Mouse (Mus musculus) bone marrow, adult 2 months (tissue): Measurements from ENCODE around the gene Gm49369. TPM values are rescaled to one million over a fixed set of nuclear protein-coding genes. Genes with fewer than 3 reads are reported as not detected.
A peak's percentile ranks its signal among the peaks of the same experiment; 100 is the strongest.

ENCODE experiments used
- H3K27ac ChIP-seq: fragments of 200-500 bp; 2 replicates; pipeline ENCODE4 v1.5.1; 2012; ENCODE audit warnings: low read depth, mild to moderate bottlenecking, control low read depth, inconsistent platforms, low read length; ENCODE audit not compliant: control insufficient read depth, poor library complexity, insufficient read depth
- H3K4me1 ChIP-seq: fragments of 200-500 bp; 2 replicates; pipeline ENCODE4 v1.6.1; 2011; ENCODE audit warnings: low read length; ENCODE audit not compliant: control insufficient read depth, insufficient read depth
- H3K4me3 ChIP-seq: fragments of 200-500 bp; replicated peaks from 2 replicates; pipeline ENCODE3; 2011; ENCODE audit warnings: mild to moderate bottlenecking, low read depth, low read length, control low read depth; ENCODE audit not compliant: control insufficient read depth
- CTCF ChIP-seq: fragments of 200-500 bp; IDR thresholded peaks from 2 replicates; pipeline ENCODE4 v1.5.1; 2011; ENCODE audit warnings: low read length, control low read depth; ENCODE audit not compliant: control insufficient read depth, insufficient read depth
- POLR2A ChIP-seq: fragments of 200-500 bp; IDR thresholded peaks from 2 replicates; pipeline ENCODE4 v1.6.1; 2011; ENCODE audit warnings: low read depth, mild to moderate bottlenecking, control low read depth, low read length, borderline replicate concordance; ENCODE audit not compliant: control insufficient read depth
- WGBS: fragments of 180-500 bp; shearing (Covaris S2); methylation state at CpG from one replicate; pipeline ENCODE4 v1.1.7; 2018; 5-methylcytosine and 5-hydroxymethylcytosine counted together
- polyA plus RNA-seq: library from polyadenylated mRNA; stranded (reverse); fragments of >200 nt; gene quantifications from 2 replicates; pipeline ENCODE4 v1.2.4, GENCODE M21; 2011; ENCODE audit warnings: low replicate concordance; ENCODE audit not compliant: missing spikeins, insufficient read depth, insufficient read length

Gm49369 gene
- polyA plus RNA-seq, 1 experiment = not detected

GRCm38 (mm10) chr7:142371768-142372661, 10.5 kb downstream of the Gm49369 start:
- Histone ChIP-seq H3K4me3 (peak overlapping the region; percentile 64), H3K4me1 (peaks cover 4% of the 10 kb centered on the region), H3K27ac (peak overlapping the region; percentile 30; the same call in 1 of the 2 replicates)
- TF ChIP-seq CTCF (no peak), POLR2A (no peak)
- WGBS = 6% methylated on average over 64 of the region's 64 CpGs

GRCm38 (mm10) chr7:142371398-142371767, 11.1 kb downstream of the Gm49369 start:
- TF ChIP-seq POLR2A (no peak), CTCF (no peak)
- Histone ChIP-seq H3K4me1 (peaks cover 4% of the 10 kb centered on the region), H3K4me3 (peak overlapping the region; percentile 64), H3K27ac (peak overlapping the region; percentile 30; the same call in 1 of the 2 replicates)
- 36% methylated on average over 11 of the region's 11 CpGs for WGBS

- Histone ChIP-seq H3K4me3 (no peak overlapping the region), H3K27ac (no peak overlapping the region), H3K4me1 (peaks cover 4% of the 10 kb centered on the region)
- TF ChIP-seq CTCF (no peak), POLR2A (no peak)
- 89% methylated on average over 18 of the region's 18 CpGs for WGBS
Observed at GRCm38 (mm10) chr7:142370937-142371336, 11.5 kb downstream of the Gm49369 start.

GRCm38 (mm10) chr7:142369820-142370219, 12.6 kb downstream of the Gm49369 start:
- 62% methylated on average over 6 of the region's 6 CpGs for WGBS
- peaks cover 4% of the 10 kb centered on the region for H3K4me1 ChIP-seq
- peak overlapping the region; percentile 16; the same call in 1 of the 2 replicates for H3K27ac ChIP-seq
- no peak for TF ChIP-seq CTCF
- TF ChIP-seq POLR2A = no peak
- H3K4me3 ChIP-seq = no peak overlapping the region

- TF ChIP-seq CTCF (no peak), POLR2A (no peak)
Observed at GRCm38 (mm10) chr7:142368856-142369255, 13.6 kb downstream of the Gm49369 start.

GRCm38 (mm10) chr7:142363107-142363506, 19.4 kb downstream of the Gm49369 start:
- Histone ChIP-seq H3K4me3 (no peak overlapping the region), H3K27ac (no peak overlapping the region), H3K4me1 (peaks cover 4% of the 10 kb centered on the region; the same call in 1 of the 2 replicates)
- no peak for TF ChIP-seq POLR2A
- TF ChIP-seq CTCF = no peak
- 67% methylated on average over 4 of the region's 4 CpGs for WGBS

More at GRCm38 (mm10) chr7:142368856-142369255, 13.6 kb downstream of the Gm49369 start:
- 67% methylated on average over 2 of the region's 2 CpGs for WGBS
- Histone ChIP-seq H3K27ac (no peak overlapping the region), H3K4me3 (no peak overlapping the region), H3K4me1 (peaks cover 4% of the 10 kb centered on the region)

- Histone ChIP-seq H3K4me3 (no peak overlapping the region), H3K4me1 (peaks cover 11% of the 10 kb centered on the region), H3K27ac (no peak overlapping the region)
- TF ChIP-seq POLR2A = no peak
- TF ChIP-seq CTCF = peak; percentile 23; the same call in 1 of the 2 replicates
Observed at GRCm38 (mm10) chr7:142360743-142361142, 21.7 kb downstream of the Gm49369 start.

- 75% methylated on average over 8 of the region's 8 CpGs for WGBS
- H3K27ac ChIP-seq = no peak overlapping the region
- no peak for TF ChIP-seq POLR2A
- TF ChIP-seq CTCF = no peak
- no peak overlapping the region for H3K4me3 ChIP-seq
- peaks cover 16% of the 10 kb centered on the region for H3K4me1 ChIP-seq
Observed at GRCm38 (mm10) chr7:142359129-142359528, 23.3 kb downstream of the Gm49369 start.
